8 mouse cellular contexts compared by ENCODE assay signal in the genomic region with DNA sequence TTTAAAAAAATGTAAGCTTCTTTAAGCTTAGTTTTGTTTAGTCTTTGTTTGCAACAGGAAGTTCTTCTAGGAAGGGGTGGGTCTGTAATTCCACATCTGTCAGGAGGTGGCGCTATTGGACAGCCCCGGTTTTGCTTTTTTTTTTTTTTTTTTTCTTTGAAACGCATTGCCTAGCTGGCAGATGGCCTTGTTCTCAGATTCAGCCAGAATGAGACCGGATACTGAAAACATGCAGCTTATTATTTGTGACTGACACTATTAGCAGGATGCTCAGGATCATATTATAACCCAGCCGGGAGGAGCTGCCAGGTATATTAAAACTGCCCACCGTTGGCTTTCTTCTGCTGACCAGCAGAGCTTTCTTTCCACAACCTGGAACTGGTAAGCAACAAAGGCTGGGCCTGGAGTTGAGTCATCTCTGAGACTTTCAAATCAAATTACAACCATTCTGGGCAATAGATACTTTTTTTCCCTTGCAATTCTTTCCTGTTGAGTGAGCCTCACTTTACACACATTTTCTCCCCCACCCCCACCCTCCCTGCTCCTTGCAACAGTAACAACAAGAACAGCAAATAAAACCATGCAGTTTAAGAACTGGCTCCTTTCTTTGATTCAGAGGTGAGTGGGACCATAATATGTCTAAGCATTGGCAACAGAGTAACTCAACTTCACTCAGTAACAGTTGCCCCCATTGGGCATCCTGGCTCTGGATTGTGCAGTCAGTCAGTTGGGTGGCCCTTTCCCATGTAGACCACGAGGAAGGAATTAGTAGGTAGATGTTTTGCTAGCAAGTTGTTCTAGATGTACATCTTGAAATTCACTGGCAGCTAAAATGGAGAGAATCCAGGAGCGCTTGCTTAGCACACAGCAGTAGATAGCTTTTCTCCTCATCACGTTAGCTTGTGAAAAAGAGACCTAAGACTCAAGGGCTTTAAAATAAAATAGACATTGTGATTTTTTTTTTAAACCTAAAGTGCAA.
DNase-seq lines count a peak whose midpoint lies in the region; ATAC-seq and TF ChIP-seq lines count a peak whose summit lies in the region.

No protein-coding gene starts in this region.

- no peak overlapping the region for H3K4me2 ChIP-seq in liver, embryonic 12.5 days
- 0 out of 2 replicates have a peak overlapping the region, but pooled peaks have one; percentile 11 for H3K4me2 ChIP-seq in midbrain, embryonic 12.5 days (replicated peaks)

- no peak overlapping the region for H3K27ac ChIP-seq in liver, embryonic 12.5 days
- H3K27ac ChIP-seq in midbrain, embryonic 12.5 days (replicated peaks) = peak overlapping the region; percentile 52
- no peak overlapping the region for H3K27ac ChIP-seq in spleen, adult 2 months (ENCODE audit: insufficient read depth, low read length)

- intact Hi-C loops in gastrocnemius, postnatal 36 days (cut with DNase I) = loop anchor here (2.0 to 5.0 kb wide), 3 partner anchors 125 to 285 kb away; no protein-coding TSS in a partner anchor

- H3K9ac ChIP-seq in liver, embryonic 12.5 days = no peak overlapping the region
- H3K9ac ChIP-seq in midbrain, embryonic 12.5 days (replicated peaks) = no peak overlapping the region; the same call in 1 of the 2 replicates

- H3K4me3 ChIP-seq in liver, embryonic 12.5 days = no peak overlapping the region
- H3K4me3 ChIP-seq in midbrain, embryonic 12.5 days = no peak overlapping the region
- H3K4me3 ChIP-seq in spleen, adult 2 months (ENCODE audit: extremely low read depth, insufficient read depth, insufficient read length) = no peak overlapping the region

- H3K36me3 ChIP-seq in liver, embryonic 12.5 days = no peaks in the 10 kb centered on the region
- H3K36me3 ChIP-seq in midbrain, embryonic 12.5 days = no peaks in the 10 kb centered on the region
- H3K36me3 ChIP-seq in spleen, adult 2 months (ENCODE audit: control insufficient read depth, insufficient read depth, low read length) = no peaks in the 10 kb centered on the region

- H3K9me3 ChIP-seq in liver, embryonic 12.5 days (replicated peaks) = no peaks in the 10 kb centered on the region; the same call in 1 of the 2 replicates
- peaks cover 6% of the 10 kb centered on the region; the same call in 1 of the 2 replicates for H3K9me3 ChIP-seq in midbrain, embryonic 12.5 days

- DNase-seq in liver = peak; percentile 58
- peak; percentile 80 for DNase-seq in embryo, embryonic 10 days (ENCODE audit: low spot score)
- DNase-seq in gastrocnemius, postnatal 36 days = peak; percentile 52 to 73
- peak; percentile 33 to 64 for DNase-seq in left cerebral cortex, adult 9 months (ENCODE audit: low spot score in 2 of 2)
- DNase-seq in spleen, adult 2 months (ENCODE audit: low read depth in 1 of 2, low spot score in 2 of 2) = peak; percentile 65 to 77

- TF ChIP-seq POLR2A in spleen, adult 2 months (IDR thresholded peaks at IDR 0.05; ENCODE audit: low read depth, low read length) = no peak

- TF ChIP-seq CTCF in spleen, adult 2 months (IDR thresholded peaks at IDR 0.05; ENCODE audit: extremely low read depth, insufficient read depth, insufficient read length, insufficient replicate concordance) = peak; percentile 49; the same call in 1 of the 2 replicates

- no peak for ATAC-seq in liver, embryonic 12.5 days
- peak; percentile 89 for ATAC-seq in inflammation-experienced regulatory T-cells, adult 6 months
- ATAC-seq in midbrain, embryonic 12.5 days (ENCODE audit: low FRiP score, low read depth) = peak; percentile 48; the same call in 1 of the 2 replicates

- no peaks in the 10 kb centered on the region for H3K27me3 ChIP-seq in liver, embryonic 12.5 days (replicated peaks)
- peaks cover 2% of the 10 kb centered on the region for H3K27me3 ChIP-seq in midbrain, embryonic 12.5 days
- no peaks in the 10 kb centered on the region for H3K27me3 ChIP-seq in spleen, adult 2 months (ENCODE audit: control insufficient read depth, insufficient read depth, low read length)

- WGBS in liver, embryonic 12.5 days (ENCODE audit: insufficient replicate concordance) = 38% methylated on average over 9 of the region's 9 CpGs
- WGBS in midbrain, embryonic 12.5 days = 35% methylated on average over 9 of the region's 9 CpGs
- WGBS in spleen, adult 2 months = 30% methylated on average over 9 of the region's 9 CpGs

- H3K4me1 ChIP-seq in liver, embryonic 12.5 days = peaks cover 12% of the 10 kb centered on the region; the same call in 1 of the 2 replicates
- peaks cover 8% of the 10 kb centered on the region for H3K4me1 ChIP-seq in midbrain, embryonic 12.5 days
- H3K4me1 ChIP-seq in spleen, adult 2 months (ENCODE audit: control insufficient read depth, insufficient read depth, insufficient read length) = no peaks in the 10 kb centered on the region; the same call in 1 of the 2 replicates
